Mouse (Mus musculus) liver, postnatal 0 days (tissue): Measurements from ENCODE around the gene Msh4. TPM values are rescaled to one million over a fixed set of nuclear protein-coding genes. Genes with fewer than 3 reads are reported as not detected.
A peak's percentile ranks its signal among the peaks of the same experiment; 100 is the strongest.

Source experiments
- ATAC-seq: fragments of 200-750 bp; cut with Nextera tagmentation; 2 replicates; pipeline ENCODE4 v1.8.0; 2017; ENCODE audit warnings: mild to moderate bottlenecking, moderate library complexity
- DNase-seq: peaks from one replicate; pipeline ENCODE4 v3.0.0-alpha.2; 2016
- H3K27ac ChIP-seq: fragments of 300-500 bp; sonication (generic); 2 replicates; pipeline ENCODE4 v1.5.1; 2014; ENCODE audit warnings: antibody characterized with exemption, moderate library complexity, mild to moderate bottlenecking, low read depth
- H3K27me3 ChIP-seq: fragments of 300-500 bp; sonication (generic); 2 replicates; pipeline ENCODE4 v1.6.1; 2014; ENCODE audit warnings: low read length, control low read depth, mixed read lengths; ENCODE audit not compliant: insufficient read depth
- H3K36me3 ChIP-seq: fragments of 300-500 bp; sonication (generic); replicated peaks from 2 replicates; pipeline ENCODE4 v1.6.1; 2014; ENCODE audit warnings: mild to moderate bottlenecking, control low read depth, low read length, moderate library complexity, mixed read lengths; ENCODE audit not compliant: insufficient read depth
- H3K4me1 ChIP-seq: fragments of 300-500 bp; sonication (generic); 2 replicates; pipeline ENCODE4 v1.6.1; 2014; ENCODE audit warnings: antibody characterized with exemption, mild to moderate bottlenecking, control low read depth; ENCODE audit not compliant: insufficient read depth
- H3K4me2 ChIP-seq: fragments of 300-500 bp; sonication (generic); 2 replicates; pipeline ENCODE4 v1.6.1; 2014; ENCODE audit warnings: low read depth, mild to moderate bottlenecking, low read length, moderate library complexity, mixed read lengths
- H3K4me3 ChIP-seq: fragments of 300-500 bp; sonication (generic); 2 replicates; pipeline ENCODE4 v1.5.1; 2014; ENCODE audit warnings: low read depth, low read length
- H3K9ac ChIP-seq: fragments of 300-500 bp; sonication (generic); replicated peaks from 2 replicates; pipeline ENCODE4 v1.6.1; 2014; ENCODE audit warnings: mild to moderate bottlenecking, moderate library complexity
- H3K9me3 ChIP-seq: fragments of 300-500 bp; sonication (generic); 2 replicates; pipeline ENCODE4 v1.6.1; 2016; ENCODE audit warnings: mild to moderate bottlenecking, control low read depth, low read length, mixed read lengths
- CTCF ChIP-seq: sonication (generic); IDR thresholded peaks from 2 replicates; pipeline ENCODE4 v1.5.1; 2016; ENCODE audit warnings: antibody characterized with exemption, low read depth
- EP300 ChIP-seq: IDR thresholded peaks from 2 replicates; pipeline ENCODE4 v1.6.1; 2016; ENCODE audit warnings: antibody characterized with exemption, low read depth, mild to moderate bottlenecking
- WGBS: fragments of 180-500 bp; shearing (Covaris S2); extraction: QIAGEN DNeasy Blood & Tissue Kit; methylation state at CpG from one replicate; pipeline ENCODE4 v1.1.7; 2014; ENCODE audit not compliant: insufficient replicate concordance; 5-methylcytosine and 5-hydroxymethylcytosine counted together
- polyA plus RNA-seq: library from polyadenylated mRNA; unstranded; fragments of >200 nt; fragmentation: Nextera tagmentation; extraction: Ambion mirVana; gene quantifications from 2 replicates; pipeline ENCODE4 v1.2.1, GENCODE M21; 2015

Msh4 gene
- polyA plus RNA-seq, 1 experiment from 2014 or later = not detected

GRCm38 (mm10) chr3:153814026-153814425 lies 91.9 kb downstream of the Msh4 start:
- DNase-seq = no peak
- Histone ChIP-seq H3K4me1 (no peaks in the 10 kb centered on the region), H3K4me2 (no peak overlapping the region), H3K27ac (no peak overlapping the region), H3K4me3 (no peak overlapping the region), H3K36me3 (no peaks in the 10 kb centered on the region), H3K9me3 (no peaks in the 10 kb centered on the region), H3K27me3 (no peaks in the 10 kb centered on the region), H3K9ac (no peak overlapping the region)
- no peak for ATAC-seq
- TF ChIP-seq CTCF (no peak), EP300 (no peak)
- 77% methylated on average over 8 of the region's 8 CpGs for WGBS

- DNase-seq (no peak), ATAC-seq (no peak)
- Histone ChIP-seq H3K4me2 (peak overlapping the region; percentile 50; the same call in 1 of the 2 replicates), H3K36me3 (no peaks in the 10 kb centered on the region), H3K9me3 (no peaks in the 10 kb centered on the region), H3K9ac (no peak overlapping the region), H3K4me1 (peaks cover 25% of the 10 kb centered on the region), H3K27me3 (no peaks in the 10 kb centered on the region), H3K27ac (no peak overlapping the region; the same call in 1 of the 2 replicates), H3K4me3 (no peak overlapping the region)
- 82% methylated on average over 13 of the region's 13 CpGs for WGBS
- TF ChIP-seq CTCF = no peak
- no peak for TF ChIP-seq EP300
These were observed 97.5 kb downstream of the Msh4 start for GRCm38 (mm10) chr3:153808406-153808805.

DNA sequence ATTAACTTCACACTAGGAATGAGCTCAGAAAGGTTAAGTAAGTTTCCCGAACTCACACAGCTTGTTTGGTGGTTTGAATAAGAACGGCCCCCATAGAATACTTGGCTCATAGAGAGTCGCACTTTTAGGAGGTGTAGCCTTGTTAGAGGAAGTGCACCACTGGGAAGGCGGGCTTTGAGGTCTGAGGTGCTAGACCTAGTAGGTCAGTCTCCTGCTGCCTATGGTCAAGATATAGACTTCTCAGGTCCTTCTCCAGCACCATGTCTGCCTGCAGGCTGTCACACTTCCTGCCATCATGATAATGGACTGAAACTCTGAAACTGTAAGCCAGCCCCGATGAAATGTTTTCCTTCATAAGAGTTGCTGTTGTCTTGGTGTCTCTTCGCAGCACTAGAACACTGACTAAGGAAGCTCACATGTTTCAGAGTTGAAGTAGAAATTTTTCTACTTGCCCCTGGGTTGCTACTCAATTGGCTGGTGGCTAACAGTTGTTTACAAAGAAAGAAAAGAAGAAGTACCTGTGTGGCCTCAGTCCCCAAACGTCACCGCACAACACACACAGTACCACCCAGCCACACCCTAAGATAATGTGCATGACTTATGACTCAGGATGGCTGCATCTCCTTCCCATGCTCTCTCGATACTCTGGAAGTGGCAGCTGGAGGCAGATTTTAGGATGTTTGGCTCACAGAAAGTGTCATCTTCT lies 98.3 kb downstream of the Msh4 start:
- peak overlapping the region; percentile 50 for H3K4me2 ChIP-seq

More for the DNA sequence above, 98.3 kb downstream of the Msh4 start:
- ATAC-seq = peak; percentile 80
- Histone ChIP-seq H3K27ac (peak overlapping the region; percentile 52), H3K9ac (no peak overlapping the region), H3K36me3 (no peaks in the 10 kb centered on the region), H3K27me3 (no peaks in the 10 kb centered on the region), H3K4me3 (no peak overlapping the region), H3K4me1 (peaks cover 27% of the 10 kb centered on the region), H3K9me3 (no peaks in the 10 kb centered on the region)
- WGBS = 74% methylated on average over 9 of the region's 9 CpGs
- DNase-seq = no peak
- TF ChIP-seq EP300 = no peak
- no peak for TF ChIP-seq CTCF

Other genes starting within 250 kb of the Msh4 start
- gene St6galnac3, start 181.0 kb downstream of the Msh4 start, polyA plus RNA-seq = 4.5 and 5.0 TPM in 2 replicates
- gene Asb17, start 61.9 kb downstream of the Msh4 start, polyA plus RNA-seq = 0.40 and 0.66 TPM in 2 replicates
- 28.7 and 31.8 TPM in 2 replicates for gene Rabggtb, start 6.9 kb upstream of the Msh4 start, polyA plus RNA-seq
- gene Acadm, start 38.5 kb upstream of the Msh4 start, polyA plus RNA-seq = 271 and 289 TPM in 2 replicates
- 0.02 and 0.18 TPM in 2 replicates for gene Slc44a5, start 67.3 kb upstream of the Msh4 start, polyA plus RNA-seq